Mouse (Mus musculus) lung, postnatal 0 days (tissue): ENCODE results near the gene Fam114a1.

Experiments used
- CTCF ChIP-seq: IDR thresholded peaks from 2 replicates; pipeline ENCODE4 v1.5.1; 2016; ENCODE audit warnings: antibody characterized with exemption, mild to moderate bottlenecking
- EP300 ChIP-seq: IDR thresholded peaks from 2 replicates; pipeline ENCODE4 v1.6.1; 2016; ENCODE audit warnings: antibody characterized with exemption, mild to moderate bottlenecking, control low read depth

DNA sequence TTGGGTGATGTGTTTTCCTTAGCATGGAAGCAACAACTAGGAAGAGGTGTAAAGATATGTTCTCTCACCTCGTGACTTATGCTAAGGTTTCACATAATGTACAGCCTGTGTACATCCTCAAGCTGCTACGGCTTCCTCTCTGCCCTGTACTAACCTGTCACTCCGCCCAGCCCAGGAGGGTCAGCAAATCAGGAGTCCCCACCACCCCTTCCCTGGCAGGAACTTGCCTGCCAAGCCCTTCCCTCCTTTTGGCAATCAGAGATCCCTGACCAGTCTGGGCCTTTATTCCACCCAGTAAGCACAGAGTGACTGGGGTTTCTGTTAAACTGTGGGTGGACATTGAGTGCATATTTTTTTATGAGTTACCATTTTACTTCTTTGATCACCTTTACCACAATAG, 45.6 kb downstream of the Fam114a1 start:
- no peak for TF ChIP-seq CTCF
- TF ChIP-seq EP300, result no peak
